Mouse (Mus musculus) adrenal gland, adult (tissue): ENCODE measurements around the gene Prelp.

Experiments
- DNase-seq, 2 experiments: peaks; one replicate each; pipeline ENCODE4 v3.0.0; 2022 to 2023; ENCODE audit warnings: low spot score in 1 of 2; ENCODE audit not compliant: inconsistent age in 2 of 2

Gene Prelp

GRCm38 (mm10) chr1:133936169-133936568 lies 15.0 kb upstream of the Prelp start:
- no peak for DNase-seq

- DNase-seq: peak in 1 of 2 experiments; percentile 58
Observed at GRCm38 (mm10) chr1:133934354-133934963, 13.2 kb upstream of the Prelp start.

GRCm38 (mm10) chr1:133933301-133934195 lies 12.3 kb upstream of the Prelp start:
- no peak for DNase-seq

GRCm38 (mm10) chr1:133929980-133930379 lies 8.8 kb upstream of the Prelp start:
- peak in 1 of 2 experiments; percentile 50 for DNase-seq

GRCm38 (mm10) chr1:133925223-133925622 lies 4.0 kb upstream of the Prelp start:
- DNase-seq: no peak

GRCm38 (mm10) chr1:133924141-133924875 lies 3.1 kb upstream of the Prelp start:
- DNase-seq: no peak

GRCm38 (mm10) chr1:133923071-133923470 lies 1.9 kb upstream of the Prelp start:
- no peak for DNase-seq

- peak in 1 of 2 experiments; percentile 47 for DNase-seq
Observed at GRCm38 (mm10) chr1:133920876-133921275, 338 bp downstream of the Prelp start.

- peak in 1 of 2 experiments; percentile 38 for DNase-seq
Observed at GRCm38 (mm10) chr1:133920401-133920800, 813 bp downstream of the Prelp start.

- DNase-seq: no peak
Observed at GRCm38 (mm10) chr1:133918088-133918470, 3.1 kb downstream of the Prelp start.

GRCm38 (mm10) chr1:133917456-133918087 lies 3.6 kb downstream of the Prelp start:
- peak; percentile 72 to 85 for DNase-seq

GRCm38 (mm10) chr1:133915723-133916355 lies 5.4 kb downstream of the Prelp start:
- peak; percentile 85 to 92 for DNase-seq

GRCm38 (mm10) chr1:133915115-133915514 lies 6.1 kb downstream of the Prelp start:
- no peak for DNase-seq

GRCm38 (mm10) chr1:133913018-133913417 lies 8.2 kb downstream of the Prelp start:
- peak in 1 of 2 experiments; percentile 64 for DNase-seq

- DNase-seq: peak; percentile 68 to 88
Observed at GRCm38 (mm10) chr1:133911456-133911855, 9.8 kb downstream of the Prelp start.

GRCm38 (mm10) chr1:133911008-133911407 lies 10.2 kb downstream of the Prelp start:
- DNase-seq: no peak

- DNase-seq: no peak
Observed at GRCm38 (mm10) chr1:133910108-133910507, 11.1 kb downstream of the Prelp start.

- peak; percentile 79 to 85 for DNase-seq
Observed at GRCm38 (mm10) chr1:133908659-133909575, 12.3 kb downstream of the Prelp start.

- DNase-seq: peak; percentile 43 to 57
Observed at GRCm38 (mm10) chr1:133907949-133908658, 13.1 kb downstream of the Prelp start, which contains the start of gene Optc. Gene Optc, minus strand, starts transcription at chr1:133907999.
